Mouse (Mus musculus): ENCODE measurements around the gene C2cd5.
"Not testable (repeated sequence)": the region's sequence is repeated elsewhere in the genome, so short reads cannot be mapped to it uniquely, and the experiment has no call there.

Gene C2cd5

DNA sequence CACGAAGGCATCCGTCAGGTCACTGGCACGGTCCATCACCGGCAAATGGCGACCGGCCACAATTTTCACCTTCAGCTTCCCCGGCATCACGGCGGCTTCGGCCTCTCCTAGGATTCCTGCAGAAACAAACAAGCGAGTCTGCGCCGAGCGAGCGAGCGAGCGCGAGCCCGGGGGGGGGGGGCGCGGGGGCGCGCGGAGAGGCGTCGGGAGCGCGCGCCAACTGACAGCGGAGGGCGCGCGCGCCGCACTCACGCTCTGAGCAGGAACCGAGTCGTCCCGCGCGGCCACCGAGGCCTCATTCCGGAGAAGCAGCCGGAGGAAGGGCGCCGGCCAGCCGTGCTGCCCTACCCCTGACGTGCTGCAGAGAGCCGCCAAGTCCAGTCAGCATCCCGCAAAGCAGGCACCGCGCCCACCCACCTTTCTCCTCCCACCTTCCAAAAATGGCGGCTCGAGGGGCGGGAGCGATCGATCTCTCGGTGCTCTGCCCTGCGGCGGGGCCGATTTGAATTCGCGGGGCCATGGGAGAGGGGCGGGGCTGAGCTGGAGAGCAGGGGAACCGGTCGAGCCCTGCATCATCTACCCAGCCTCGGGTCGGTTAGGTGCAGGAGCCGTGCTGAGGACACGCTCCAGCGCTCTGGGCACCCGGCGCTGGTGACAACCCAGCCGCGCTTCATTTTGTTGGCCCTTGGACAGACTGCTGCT, at the start of gene C2cd5:
C2cd5 (minus strand) TSS at position 461 of the 702 bp plus-strand sequence.
- peak; percentile 96 for DNase-seq (ENCODE audit: low spot score)

DNA sequence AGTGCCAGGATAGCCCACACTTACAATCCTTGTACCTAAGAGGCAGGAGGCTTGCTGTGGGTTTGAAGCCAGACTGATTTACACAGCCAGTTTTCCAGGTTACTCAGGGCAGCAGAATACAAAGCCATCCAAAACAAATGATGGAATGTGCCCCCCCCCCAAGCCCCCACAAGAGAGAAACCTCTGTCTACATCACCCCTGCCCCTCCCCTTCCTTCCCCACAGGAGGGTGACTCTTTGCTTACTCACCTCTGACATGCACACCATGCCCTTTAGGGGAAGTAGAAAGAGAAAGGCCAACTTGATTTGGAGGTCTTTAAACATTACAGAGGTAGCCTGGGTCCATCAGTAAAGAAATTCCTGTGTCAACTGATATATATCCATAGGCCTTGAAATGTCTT, 48.9 kb upstream of the C2cd5 start:
- no peak for DNase-seq (ENCODE audit: low spot score)

DNA sequence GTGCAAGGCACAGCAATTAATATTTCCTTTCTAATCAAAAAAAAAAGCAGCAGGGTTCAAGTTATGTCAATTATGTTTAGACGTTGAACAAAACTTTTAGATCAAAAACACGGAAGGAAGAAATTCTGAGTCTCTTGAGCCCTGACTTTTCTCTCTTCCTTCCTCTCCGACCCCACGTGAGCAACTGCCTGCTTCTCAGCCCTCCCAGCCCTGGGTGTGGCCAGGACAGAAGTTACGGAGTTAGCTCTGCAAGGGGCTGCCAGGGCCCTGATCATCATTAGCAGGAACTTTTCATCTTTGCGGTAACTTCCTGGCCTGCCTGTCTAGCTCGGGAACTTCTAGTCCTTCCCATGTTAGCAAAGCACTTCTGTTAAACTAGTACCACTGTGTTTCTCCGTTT, 46.8 kb upstream of the C2cd5 start:
- DNase-seq (ENCODE audit: low spot score): no peak

DNA sequence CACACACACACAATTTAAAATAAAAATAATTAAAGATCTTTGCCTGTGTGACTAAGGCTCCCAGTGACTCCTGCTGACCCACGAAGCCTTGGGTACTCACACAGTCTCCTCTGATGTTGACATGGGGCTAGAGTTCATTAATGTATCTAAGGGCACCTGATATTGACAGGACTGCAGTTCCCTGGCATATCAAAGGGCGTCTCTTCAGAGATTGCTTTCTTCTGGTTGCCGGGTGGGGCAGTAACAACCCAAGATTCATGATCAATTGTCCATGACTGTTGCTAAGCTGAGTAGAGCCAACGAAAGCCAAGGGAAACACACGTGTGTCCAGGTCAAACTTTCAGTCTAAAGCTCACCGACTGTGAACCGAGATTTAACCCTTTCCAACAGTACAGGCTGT, 45.1 kb upstream of the C2cd5 start:
- no peak for DNase-seq (ENCODE audit: low spot score)

DNA sequence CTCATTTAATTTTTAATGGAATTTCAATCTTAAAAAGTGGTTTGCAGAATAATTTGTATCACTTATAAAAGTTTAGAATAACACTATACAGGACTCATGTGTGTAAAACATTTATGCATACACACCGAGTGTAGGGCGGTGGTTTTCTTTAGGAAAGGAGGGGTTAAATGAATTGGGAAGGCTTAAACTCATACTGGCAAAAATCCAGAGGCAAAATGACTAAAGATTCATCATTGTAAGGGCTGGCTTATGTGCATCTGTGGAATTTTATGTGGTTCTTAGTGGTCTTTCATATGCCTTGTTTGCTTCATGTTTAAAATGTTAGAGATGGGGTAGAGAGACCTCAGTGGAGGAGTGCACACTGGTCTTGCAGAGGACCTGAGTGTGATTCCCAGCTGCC, 44.6 kb upstream of the C2cd5 start:
- DNase-seq (ENCODE audit: low spot score): no peak

DNA sequence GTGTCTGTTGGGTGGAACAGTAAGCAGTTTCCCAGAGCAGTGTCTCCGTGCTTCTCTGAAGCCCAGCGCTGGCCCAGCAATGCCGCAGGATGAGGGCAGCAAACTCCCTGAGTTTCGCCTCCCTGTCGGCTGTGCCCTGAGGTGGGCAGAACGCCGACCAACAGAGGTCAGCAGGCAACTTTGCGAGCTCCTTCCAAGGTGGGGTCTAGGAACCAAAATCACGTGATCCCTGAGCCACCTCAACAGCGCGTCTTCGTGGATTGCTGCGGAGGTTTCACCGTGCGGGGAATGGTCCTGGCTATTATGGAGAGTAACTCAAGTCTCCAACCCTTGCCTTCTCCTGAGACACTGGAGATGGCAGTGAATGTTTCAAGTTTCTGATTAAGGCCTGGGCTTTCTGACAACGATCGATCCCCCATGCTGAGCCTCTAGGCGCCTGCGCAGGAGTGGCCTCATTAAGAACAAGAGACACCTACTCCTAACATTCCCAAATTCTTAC, 43.9 kb upstream of the C2cd5 start:
- DNase-seq (ENCODE audit: low spot score): peak; percentile 48

DNA sequence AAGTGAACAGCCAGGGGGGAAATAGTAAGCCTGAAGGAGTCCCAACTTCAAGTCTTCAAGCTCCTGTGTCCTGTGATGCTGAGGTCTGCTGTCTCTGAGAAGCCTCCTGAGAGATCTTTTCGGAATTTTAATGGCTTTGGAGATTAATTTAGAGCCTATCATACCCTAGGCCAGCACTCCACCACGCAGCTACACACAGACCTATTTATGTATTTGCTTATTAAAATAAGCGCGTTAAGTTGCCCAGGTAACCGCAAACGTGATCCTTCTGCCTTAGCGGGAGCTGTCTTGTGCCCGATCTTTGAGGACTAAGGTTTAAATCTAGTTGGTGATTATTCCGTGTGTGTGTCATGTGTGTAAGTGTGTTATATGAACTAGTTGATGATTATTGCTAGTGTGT, 43.4 kb upstream of the C2cd5 start:
- no peak for DNase-seq (ENCODE audit: low spot score)

DNA sequence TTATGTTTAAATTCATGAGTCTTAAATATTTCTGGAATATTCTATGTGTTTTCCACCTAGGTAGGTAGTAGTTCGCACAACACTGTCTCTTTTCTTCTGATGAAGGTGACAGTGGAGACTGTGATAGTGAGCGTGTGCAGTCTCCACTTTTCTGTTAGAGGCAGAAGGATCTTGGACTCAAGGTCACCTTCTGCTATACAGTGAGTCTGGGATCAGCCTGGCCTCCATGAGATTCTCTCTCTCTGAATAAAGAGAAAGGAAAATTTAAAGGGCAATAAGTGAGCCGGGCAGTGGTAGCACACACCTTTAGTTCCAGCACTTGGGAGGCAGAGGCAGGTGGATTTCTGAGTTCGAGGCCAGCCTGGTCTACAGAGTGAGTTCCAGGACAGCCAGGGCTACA, 42.9 kb upstream of the C2cd5 start:
- no peak for DNase-seq (ENCODE audit: low spot score)

DNA sequence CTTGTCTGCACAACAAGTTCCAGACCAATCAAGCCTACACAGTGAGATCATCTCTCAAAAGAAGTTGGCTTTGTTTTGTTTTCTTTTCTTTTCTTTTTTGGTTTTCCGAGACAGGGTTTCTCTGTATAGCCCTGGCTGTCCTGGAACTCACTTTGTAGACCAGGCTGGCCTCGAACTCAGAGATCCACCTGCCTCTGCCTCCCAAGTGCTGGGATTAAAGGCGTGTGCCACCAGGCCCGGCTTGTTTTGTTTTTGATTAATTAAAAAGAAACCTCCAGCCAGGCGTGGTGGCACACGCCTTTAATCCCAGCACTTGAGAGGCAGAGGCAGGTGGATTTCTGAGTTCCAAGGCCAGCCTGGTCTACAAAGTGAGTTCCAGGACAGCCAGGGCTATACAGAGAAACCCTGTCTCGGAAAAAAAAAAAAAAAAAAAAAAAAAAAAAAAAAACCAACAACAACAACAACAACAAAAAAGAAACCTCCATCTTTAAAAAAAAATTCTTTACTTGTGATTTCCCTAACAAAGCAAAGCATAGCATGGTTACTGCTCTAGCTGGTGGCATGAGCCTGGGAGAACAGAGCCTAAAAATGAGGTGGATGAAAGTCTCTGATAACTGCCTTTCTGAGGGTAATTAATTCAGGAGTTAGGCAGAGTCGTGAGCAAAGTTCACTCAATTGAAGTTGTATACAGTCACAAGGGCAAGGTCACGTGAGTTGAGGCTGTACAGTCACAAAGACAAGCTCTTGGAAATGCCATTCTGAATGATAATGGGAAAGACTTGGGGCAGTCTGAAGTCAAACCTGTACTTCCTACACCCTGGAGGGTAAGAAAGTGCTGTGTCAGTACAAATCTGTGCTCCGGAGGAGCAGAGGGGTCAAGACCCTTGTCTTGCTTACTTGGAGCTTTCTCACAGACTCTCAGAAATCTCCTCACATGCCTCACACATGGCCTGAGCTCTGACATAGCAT, 42.0 kb upstream of the C2cd5 start:
- not testable (repeated sequence) for DNase-seq (ENCODE audit: low spot score)

DNA sequence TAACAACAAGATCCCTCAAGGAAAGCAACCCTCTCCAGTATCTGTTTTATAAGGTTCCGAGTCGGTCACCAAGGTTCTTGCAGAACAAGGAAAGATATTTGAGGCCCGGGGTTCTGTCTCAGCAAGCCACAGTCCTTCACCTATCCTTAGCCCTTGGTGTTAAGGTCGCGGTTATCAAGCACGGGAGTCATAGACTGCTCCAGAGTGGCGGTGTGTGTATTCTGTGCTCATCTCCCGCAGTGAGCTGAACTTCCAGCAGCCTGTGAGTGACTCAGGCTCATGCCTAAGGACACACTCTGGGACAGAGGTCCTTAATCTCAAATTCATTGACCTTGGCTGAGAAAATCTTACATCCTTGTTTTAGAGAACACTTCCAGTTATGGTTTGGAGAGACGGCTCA, 40.9 kb upstream of the C2cd5 start:
- DNase-seq (ENCODE audit: low spot score): no peak

DNA sequence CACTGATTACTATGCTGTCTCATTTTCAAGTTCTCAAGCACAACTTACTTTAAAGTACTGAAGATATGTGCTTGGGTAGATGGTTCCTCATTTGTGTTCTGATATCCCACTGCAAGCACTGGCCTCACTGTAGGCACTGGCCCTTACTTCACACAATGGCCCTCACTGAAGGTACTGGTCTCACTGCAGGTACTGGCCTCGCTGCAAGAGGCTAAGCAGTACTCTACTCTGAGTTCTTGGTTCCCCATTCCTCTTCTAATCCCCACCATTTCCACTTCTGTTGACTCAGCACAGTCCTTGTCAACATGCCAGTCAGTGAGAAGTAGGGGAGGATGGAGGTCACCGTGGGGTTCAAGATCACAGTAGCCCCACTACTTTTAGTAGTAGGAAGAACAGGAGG, 39.5 kb upstream of the C2cd5 start:
- no peak for DNase-seq (ENCODE audit: low spot score)

DNA sequence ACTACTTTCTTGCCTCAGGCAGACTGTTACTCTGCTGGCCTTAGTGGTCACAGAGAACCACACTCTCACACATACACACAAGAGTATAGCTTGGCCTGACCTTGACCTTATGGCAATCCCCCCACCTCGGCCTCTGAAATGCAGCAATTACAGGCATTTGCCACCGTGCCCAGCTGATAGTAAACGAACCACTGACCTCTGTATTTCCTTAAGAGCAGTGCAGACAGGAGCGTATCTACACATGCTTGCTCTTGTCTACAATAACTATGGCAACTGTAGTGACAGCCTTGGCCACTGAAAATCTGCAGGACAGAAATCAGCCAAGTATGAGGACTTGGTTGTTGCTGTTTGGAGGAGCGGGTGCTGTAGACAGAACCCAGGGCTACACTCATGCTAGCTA, 37.4 kb upstream of the C2cd5 start:
- no peak for DNase-seq (ENCODE audit: low spot score)

DNA sequence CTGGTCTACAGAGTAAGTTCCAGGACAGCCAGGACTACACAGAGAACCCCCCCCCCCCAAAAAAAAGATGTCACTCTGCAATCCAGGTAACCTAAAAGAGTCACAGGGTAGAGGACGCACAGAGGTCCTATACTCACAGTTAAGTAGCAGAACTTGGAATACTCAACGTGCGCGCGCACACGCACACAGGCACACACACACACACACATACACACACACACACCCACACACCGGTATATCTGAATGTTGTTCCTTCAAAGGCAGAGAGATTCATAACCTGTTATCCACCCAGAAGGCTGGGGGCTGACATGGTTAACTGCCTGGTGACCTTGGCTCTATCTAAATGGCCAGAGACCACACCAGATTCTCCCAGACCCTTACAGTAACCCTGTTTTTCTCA, 36.7 kb upstream of the C2cd5 start:
- DNase-seq (ENCODE audit: low spot score): no peak

DNA sequence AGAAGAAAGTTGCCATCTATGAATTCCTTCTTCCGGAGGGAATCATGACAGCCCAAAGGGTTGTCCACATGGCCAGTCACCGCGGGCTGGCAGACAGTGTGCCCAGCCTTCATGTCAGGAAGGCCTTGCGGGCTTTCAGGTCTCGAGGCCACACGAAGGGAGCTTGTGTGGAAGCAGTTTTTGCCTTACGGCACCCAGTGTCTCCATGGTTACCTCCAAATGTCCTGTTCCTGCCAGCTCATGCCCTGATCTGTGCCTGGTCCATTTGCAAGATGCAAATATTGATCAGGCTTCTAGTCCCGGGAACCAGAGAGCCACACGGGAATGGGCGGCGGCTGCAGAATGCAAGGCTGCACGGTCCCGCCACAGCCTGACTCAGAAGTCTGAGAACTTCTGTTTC, 35.2 kb upstream of the C2cd5 start:
- no peak for DNase-seq (ENCODE audit: low spot score)

DNA sequence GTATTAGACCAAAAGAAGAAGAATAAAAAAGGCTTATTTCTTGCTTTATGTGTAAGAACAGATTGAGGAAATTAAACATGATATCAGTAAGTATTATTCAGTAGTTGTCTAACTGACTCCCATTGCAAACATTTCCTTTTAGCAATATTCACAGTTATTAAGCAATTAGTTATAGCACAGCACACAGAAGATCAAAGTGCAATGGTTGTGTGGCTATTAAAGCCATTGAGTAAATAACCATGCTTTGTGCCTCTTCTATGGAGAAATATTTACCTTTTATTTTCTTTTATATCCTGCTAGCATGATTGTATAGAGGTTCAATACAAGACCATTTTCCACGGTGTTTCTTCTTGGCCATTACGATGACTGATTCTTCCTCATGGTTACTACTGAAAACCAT, 33.2 kb upstream of the C2cd5 start:
- DNase-seq (ENCODE audit: low spot score): no peak

DNA sequence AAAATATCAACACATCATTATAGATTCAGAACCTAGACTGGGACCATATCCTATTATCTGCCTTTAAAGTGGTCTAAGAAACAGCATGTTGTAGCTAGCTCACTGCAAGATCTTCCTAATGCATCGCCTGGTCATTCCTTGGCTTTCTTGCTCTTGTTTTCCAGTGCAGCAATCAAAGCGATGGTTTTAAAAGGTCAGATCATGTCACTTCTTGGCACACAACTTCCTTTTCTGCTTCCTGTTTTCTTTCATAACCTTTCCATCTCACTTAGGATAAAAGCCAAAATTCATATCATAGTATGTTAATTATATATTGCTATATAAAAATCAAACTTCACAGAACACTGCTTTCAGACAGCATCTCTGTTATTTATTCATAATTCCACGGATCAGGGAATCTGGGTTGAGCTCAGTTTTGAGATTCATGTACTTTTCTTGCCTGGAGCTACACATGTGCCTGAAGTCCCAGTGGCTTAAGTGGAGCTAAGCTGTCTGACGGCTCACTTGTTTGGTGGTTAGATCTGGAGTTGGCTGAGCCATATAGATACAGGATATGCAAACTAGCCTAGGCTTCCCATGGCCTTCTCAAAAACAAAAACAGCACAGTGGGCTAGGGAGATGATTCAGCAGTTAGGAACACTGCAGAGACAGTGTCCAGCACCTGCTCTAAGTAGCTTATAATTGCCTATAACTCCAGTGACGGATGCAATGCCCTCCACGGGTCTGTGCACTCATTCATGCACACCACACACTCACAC, 32.1 kb upstream of the C2cd5 start:
- no peak for DNase-seq (ENCODE audit: low spot score)

DNA sequence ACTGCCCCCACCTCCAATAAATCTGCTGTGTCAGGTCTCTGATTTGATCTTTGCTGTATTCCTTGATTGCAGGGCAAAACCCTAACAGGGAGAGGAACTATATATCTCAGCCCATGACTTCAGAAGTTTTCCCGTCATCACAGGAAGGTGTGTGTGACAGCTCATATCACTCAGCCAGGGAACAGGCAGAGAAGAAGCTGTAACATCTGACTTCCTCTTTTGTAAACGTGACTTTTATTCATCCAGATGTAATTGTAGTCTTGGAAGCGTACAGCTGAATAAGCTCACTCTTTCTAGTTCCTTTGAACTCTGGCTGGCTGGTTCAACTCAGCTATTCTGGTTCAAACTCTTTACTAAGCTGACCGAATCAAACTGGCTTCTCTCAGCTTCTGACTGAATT, 30.5 kb upstream of the C2cd5 start:
- DNase-seq (ENCODE audit: low spot score): no peak

DNA sequence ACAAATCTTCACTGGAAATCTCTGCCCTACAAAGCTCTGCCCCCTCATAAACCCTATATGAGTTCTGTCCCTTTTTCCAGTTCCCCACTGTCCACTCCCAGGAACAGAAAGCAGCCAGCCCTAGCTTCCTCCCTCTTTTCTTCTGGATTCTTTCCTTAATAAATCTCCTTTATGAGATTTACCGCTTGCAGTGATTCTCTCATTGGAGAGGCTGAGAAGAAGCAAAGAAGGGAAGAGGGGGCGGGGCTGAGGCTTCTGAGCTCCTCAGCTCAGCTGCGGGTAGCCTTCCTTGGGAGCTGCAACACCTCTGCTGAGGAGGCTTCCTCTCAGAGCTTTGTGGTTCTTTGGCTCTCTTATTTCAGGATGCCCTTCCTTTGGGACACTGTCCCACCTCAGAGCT, 30.0 kb upstream of the C2cd5 start:
- DNase-seq (ENCODE audit: low spot score): no peak

DNA sequence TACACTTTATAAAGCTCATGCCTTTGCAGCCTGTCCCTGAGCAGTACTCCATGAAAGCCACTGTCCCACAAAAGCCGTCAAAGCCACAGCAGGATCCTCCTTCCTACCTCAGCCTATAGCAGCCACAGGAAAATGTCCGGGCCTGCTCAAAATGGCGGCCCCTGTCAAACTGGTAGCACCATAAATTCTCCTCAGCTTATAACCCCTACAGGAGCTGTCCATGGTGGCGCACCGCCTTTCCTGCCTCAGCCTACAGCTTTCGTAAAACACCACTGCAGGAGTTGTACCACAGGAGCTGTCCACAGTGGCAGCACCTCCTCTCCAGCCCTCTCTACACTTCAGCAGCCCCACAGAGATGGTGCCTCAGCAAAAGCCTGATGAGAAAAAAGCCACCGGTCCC, 29.5 kb upstream of the C2cd5 start:
- DNase-seq (ENCODE audit: low spot score): no peak

DNA sequence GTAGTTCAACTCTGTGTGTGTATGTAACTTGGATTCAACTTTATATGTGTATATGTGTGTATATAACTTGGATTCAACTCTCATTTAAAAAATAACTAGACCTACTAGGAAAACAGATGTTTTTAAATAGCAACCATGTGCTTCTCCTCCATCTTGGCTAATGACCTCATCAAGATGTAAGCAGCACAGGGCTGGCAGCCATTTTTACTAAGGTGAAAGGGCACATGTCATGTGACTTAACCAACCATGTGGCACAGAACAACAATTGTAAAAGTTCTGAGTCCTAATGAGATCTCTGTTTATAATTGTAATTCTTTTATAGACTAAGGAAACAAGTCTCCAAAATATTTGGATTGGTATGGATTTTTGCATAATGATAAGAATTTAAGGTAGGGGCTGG, 25.8 kb upstream of the C2cd5 start:
- no peak for DNase-seq (ENCODE audit: low spot score)

DNA sequence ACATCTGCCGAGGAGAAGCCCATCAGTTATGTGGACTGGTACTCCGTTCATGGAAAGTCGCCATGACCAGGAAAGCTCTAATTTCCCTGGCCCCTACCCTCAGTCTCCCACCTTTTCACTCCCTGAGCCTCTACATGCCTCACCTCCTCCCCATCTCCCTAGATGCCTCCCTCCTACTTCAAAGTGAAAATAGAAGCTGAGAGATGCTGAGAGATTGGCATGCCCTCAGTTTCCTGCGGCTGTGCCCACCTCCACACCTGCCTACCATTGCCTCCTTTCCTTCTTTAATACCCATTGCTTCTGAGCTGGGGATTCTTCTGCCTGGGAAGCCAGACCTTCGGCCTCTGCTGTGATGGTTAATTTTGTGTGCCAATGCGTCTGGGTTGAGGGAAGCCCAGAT, 19.4 kb upstream of the C2cd5 start:
- no peak for DNase-seq (ENCODE audit: low spot score)

DNA sequence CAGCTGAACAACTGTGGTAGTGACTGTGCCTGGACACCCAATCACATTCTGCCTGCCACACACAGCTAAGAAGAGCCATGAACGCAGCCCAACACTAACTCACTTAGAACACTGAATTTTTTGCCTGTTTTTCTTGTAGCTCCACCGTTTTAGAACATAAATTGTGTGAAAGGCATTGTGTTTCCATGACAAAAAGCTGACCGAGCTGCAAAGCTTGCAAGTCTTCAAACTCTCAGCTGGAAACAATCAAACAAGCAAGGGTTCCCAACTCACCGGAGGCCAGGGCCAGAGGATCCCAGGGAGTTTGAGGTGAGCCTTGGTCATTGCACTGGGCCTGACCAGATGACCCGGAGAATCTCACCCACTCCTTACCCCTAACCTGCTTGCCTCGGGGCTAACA, 16.8 kb upstream of the C2cd5 start:
- no peak for DNase-seq (ENCODE audit: low spot score)

DNA sequence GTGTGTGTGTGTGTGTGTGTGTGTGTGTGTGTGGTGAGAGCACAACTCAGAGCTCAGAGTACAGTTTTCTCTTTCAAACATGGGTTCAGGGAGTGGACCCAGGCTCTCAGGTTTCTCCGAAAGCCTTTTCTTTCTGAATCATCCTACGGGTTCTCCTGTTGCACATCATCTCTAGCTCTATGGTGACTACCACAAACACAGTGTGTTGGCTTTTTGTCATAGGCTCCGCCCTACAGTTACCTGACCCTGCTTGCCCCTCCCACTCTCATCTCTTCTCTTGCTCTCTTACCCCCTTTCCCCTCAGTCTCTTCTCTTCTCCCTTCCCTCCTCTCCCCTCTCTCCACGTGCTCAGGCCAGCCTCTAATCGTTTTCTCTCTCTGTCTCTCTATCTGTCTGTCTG, 15.6 kb upstream of the C2cd5 start:
- no peak for DNase-seq (ENCODE audit: low spot score)

Data from embryo, embryonic 10 days (tissue).